Comparison of ENCODE assay signal across 25 mouse cellular contexts in genomic region chr5:30755215-30755614, GRCm38 (mm10). TPM values are rescaled to one million over a fixed set of nuclear protein-coding genes. Genes with fewer than 3 reads are reported as not detected.
A peak's percentile ranks its signal among the peaks of the same experiment; 100 is the strongest.
DNase-seq lines count a peak whose midpoint lies in the region; ATAC-seq and TF ChIP-seq lines count a peak whose summit lies in the region.
"Had no signal": no experiment of that assay in that cellular context is flagged by ENCODE, and none has a peak within 500 bp of the region (broad histone marks: within the 10 kb centered on the region; RNA-seq: fewer than 3 reads in every experiment).

No protein-coding gene starts in this region.

- H3K4me1 ChIP-seq in intestine, embryonic 16.5 days (ENCODE audit: control insufficient read depth, insufficient read depth, low read length) = no peaks in the 10 kb centered on the region
- H3K4me1 ChIP-seq in hindbrain, embryonic 16.5 days (ENCODE audit: control insufficient read depth, insufficient read depth, low read depth, low read length) = peaks cover under 1% of the 10 kb centered on the region; the same call in 1 of the 2 replicates
- H3K4me1 ChIP-seq: embryonic facial prominence, embryonic 12.5 days; liver, embryonic 15.5 days; stomach, embryonic 15.5 days had no signal

- H3K4me2 ChIP-seq in intestine, embryonic 16.5 days (ENCODE audit: low read depth, low read length) = peak overlapping the region; percentile 30; the same call in 1 of the 2 replicates
- no peak overlapping the region for H3K4me2 ChIP-seq in hindbrain, embryonic 16.5 days (ENCODE audit: low read length)
- H3K4me2 ChIP-seq: embryonic facial prominence, embryonic 12.5 days; heart, embryonic 15.5 days; liver, embryonic 15.5 days; lung, embryonic 15.5 days; neural tube, embryonic 15.5 days; stomach, embryonic 15.5 days had no signal

- peak; percentile 74 for ATAC-seq in intestine, embryonic 16.5 days
- no peak for ATAC-seq in hindbrain, embryonic 16.5 days
- ATAC-seq: hindbrain, postnatal 0 days had no signal

- 23% methylated on average over 5 of the region's 5 CpGs for WGBS in intestine, embryonic 16.5 days
- WGBS in hindbrain, embryonic 16.5 days = 78% methylated on average over 5 of the region's 5 CpGs

- no peak overlapping the region for H3K27ac ChIP-seq in layer of hippocampus, adult 2 months
- no peak overlapping the region for H3K27ac ChIP-seq in intestine, embryonic 16.5 days (ENCODE audit: low read length)
- no peak overlapping the region; the same call in 1 of the 2 replicates for H3K27ac ChIP-seq in hindbrain, embryonic 16.5 days (ENCODE audit: low read depth, low read length)
- H3K27ac ChIP-seq: embryonic facial prominence, embryonic 12.5 days; heart, embryonic 15.5 days; hindbrain, postnatal 0 days; kidney, postnatal 0 days; limb, embryonic 10.5 days; liver, embryonic 15.5 days; lung, embryonic 15.5 days; neural tube, embryonic 15.5 days; stomach, embryonic 15.5 days had no signal

- H3K9me3 ChIP-seq in intestine, embryonic 16.5 days (ENCODE audit: control insufficient read depth, low read length) = no peaks in the 10 kb centered on the region
- no peaks in the 10 kb centered on the region for H3K9me3 ChIP-seq in hindbrain, embryonic 16.5 days (ENCODE audit: control insufficient read depth, low read length)
- H3K9me3 ChIP-seq: embryonic facial prominence, embryonic 12.5 days; heart, embryonic 15.5 days; limb, embryonic 10.5 days; liver, embryonic 15.5 days; lung, embryonic 15.5 days; neural tube, embryonic 15.5 days; stomach, embryonic 15.5 days had no signal

- H3K27me3 ChIP-seq in intestine, embryonic 16.5 days (replicated peaks; ENCODE audit: control insufficient read depth, insufficient read depth, low read length) = no peaks in the 10 kb centered on the region
- no peaks in the 10 kb centered on the region for H3K27me3 ChIP-seq in hindbrain, embryonic 16.5 days (replicated peaks; ENCODE audit: control insufficient read depth, insufficient read depth, low read length)
- H3K27me3 ChIP-seq: embryonic facial prominence, embryonic 12.5 days; heart, embryonic 15.5 days; liver, embryonic 15.5 days; lung, embryonic 15.5 days; neural tube, embryonic 15.5 days; stomach, embryonic 15.5 days had no signal

- no peak overlapping the region for H3K4me3 ChIP-seq in layer of hippocampus, adult 2 months
- no peak overlapping the region for H3K4me3 ChIP-seq in intestine, embryonic 16.5 days (ENCODE audit: low read length)
- no peak overlapping the region for H3K4me3 ChIP-seq in hindbrain, embryonic 16.5 days (ENCODE audit: low read length)
- H3K4me3 ChIP-seq: embryonic facial prominence, embryonic 12.5 days; heart, embryonic 15.5 days; limb, embryonic 10.5 days; liver, embryonic 15.5 days; lung, embryonic 15.5 days; neural tube, embryonic 15.5 days; stomach, embryonic 15.5 days had no signal

- no peak overlapping the region for H3K9ac ChIP-seq in intestine, embryonic 16.5 days (ENCODE audit: low read depth, low read length)
- no peak overlapping the region for H3K9ac ChIP-seq in hindbrain, embryonic 16.5 days (ENCODE audit: low read depth, low read length)
- H3K9ac ChIP-seq: embryonic facial prominence, embryonic 12.5 days; heart, embryonic 15.5 days; liver, embryonic 15.5 days; lung, embryonic 15.5 days; neural tube, embryonic 15.5 days; stomach, embryonic 15.5 days had no signal

- no peak for TF ChIP-seq CTCF in layer of hippocampus, adult 2 months (conservative IDR thresholded peaks at IDR 0.05)

- H3K36me3 ChIP-seq in intestine, embryonic 16.5 days (ENCODE audit: control insufficient read depth, insufficient read depth, low read length) = no peaks in the 10 kb centered on the region
- peaks cover 11% of the 10 kb centered on the region for H3K36me3 ChIP-seq in hindbrain, embryonic 16.5 days (ENCODE audit: control insufficient read depth, insufficient read depth, low read length)
- H3K36me3 ChIP-seq: embryonic facial prominence, embryonic 12.5 days; heart, embryonic 15.5 days; limb, embryonic 10.5 days; liver, embryonic 15.5 days; lung, embryonic 15.5 days; stomach, embryonic 15.5 days had no signal

- DNase-seq in layer of hippocampus, adult 2 months (ENCODE audit: low spot score in 2 of 2) = peak; percentile 36 to 54
- DNase-seq in layer of hippocampus, postnatal 25 days (ENCODE audit: extremely low spot score in 1 of 2, low spot score in 1 of 2) = no peak
- DNase-seq in right cerebral cortex, adult 18-20 months = peak; percentile 36
- DNase-seq in right cerebral cortex, postnatal 14 days = no peak
- no peak for DNase-seq in spleen, postnatal 4 days (ENCODE audit: low spot score in 2 of 2)
- DNase-seq: adrenal gland, adult 2 months; cerebellum, adult 11-12 months; cerebellum, postnatal 14 days; heart, postnatal 36 days; kidney, adult 2 months; liver; thymus, postnatal 25 days had no signal

RNA-seq across cellular contexts. Expression of gene Dpysl5, which starts 43.9 kb away (rescaled TPM):
- 10 to 100 TPM; 30.1 to 30.7 TPM for total RNA-seq in layer of hippocampus, adult 2 months (2021)
- 10 to 100 TPM; 40.5 to 46.6 TPM for total RNA-seq in layer of hippocampus, postnatal 25 days (2021)
- polyA plus RNA-seq in intestine, embryonic 16.5 days (2015; fragmentation: Nextera tagmentation; extraction: Ambion mirVana) = 5.7 and 6.1 TPM in 2 replicates
- polyA plus RNA-seq in hindbrain, embryonic 16.5 days (2015; fragmentation: Nextera tagmentation; extraction: Ambion mirVana) = 200 and 274 TPM in 2 replicates
- total RNA-seq: megakaryocyte-erythroid progenitor cell, adult 5-6 weeks; MEL had no signal

RNA-seq across cellular contexts. Expression of gene Mapre3, which starts 59.2 kb away (rescaled TPM):
- total RNA-seq in layer of hippocampus, adult 2 months (2021) = 100 to 1,000 TPM; 231 to 237 TPM
- 100 to 1,000 TPM; 230 to 250 TPM for total RNA-seq in layer of hippocampus, postnatal 25 days (2021)
- 14.0 and 15.4 TPM in 2 replicates for polyA plus RNA-seq in intestine, embryonic 16.5 days (2015; fragmentation: Nextera tagmentation; extraction: Ambion mirVana)
- polyA plus RNA-seq in hindbrain, embryonic 16.5 days (2015; fragmentation: Nextera tagmentation; extraction: Ambion mirVana) = 151 and 153 TPM in 2 replicates
- total RNA-seq: megakaryocyte-erythroid progenitor cell, adult 5-6 weeks had no signal

Comparison
In these comparisons a context has a peak if more than half of its experiments do, and no peak if none do; other contexts are left out.
1. DNase-seq: peak in layer of hippocampus, adult 2 months (2 of 2) and right cerebral cortex, adult 18-20 months (single experiment); none in layer of hippocampus, postnatal 25 days (0 of 2), right cerebral cortex, postnatal 14 days (single experiment) and spleen, postnatal 4 days (0 of 2).